Mouse (Mus musculus) forebrain, postnatal 0 days (tissue): ENCODE data around the gene Ankrd36. TPM values are rescaled to one million over a fixed set of nuclear protein-coding genes. Genes with fewer than 3 reads are reported as not detected.
A peak's percentile ranks its signal among the peaks of the same experiment; 100 is the strongest.

Experiments used
- ATAC-seq: fragments of 200-750 bp; cut with Nextera tagmentation; 2 replicates; pipeline ENCODE4 v1.8.0; 2017; ENCODE audit warnings: mild to moderate bottlenecking, moderate library complexity
- DNase-seq: peaks from one replicate; pipeline ENCODE4 v3.0.0-alpha.2; 2015
- H3K27ac ChIP-seq: fragments of 300-500 bp; sonication (generic); 2 replicates; pipeline ENCODE4 v1.5.1; 2014; ENCODE audit warnings: low read depth, mild to moderate bottlenecking, antibody characterized with exemption, low read length, moderate library complexity, mixed read lengths
- H3K27me3 ChIP-seq: fragments of 300-500 bp; sonication (generic); 2 replicates; pipeline ENCODE4 v1.6.1; 2014; ENCODE audit warnings: mild to moderate bottlenecking, low read length, mixed read lengths; ENCODE audit not compliant: insufficient read depth
- H3K36me3 ChIP-seq: fragments of 300-500 bp; sonication (generic); 2 replicates; pipeline ENCODE4 v1.6.1; 2014; ENCODE audit warnings: mild to moderate bottlenecking, moderate library complexity; ENCODE audit not compliant: insufficient read depth
- H3K4me1 ChIP-seq: fragments of 300-500 bp; sonication (generic); 2 replicates; pipeline ENCODE4 v1.6.1; 2014; ENCODE audit warnings: antibody characterized with exemption; ENCODE audit not compliant: insufficient read depth
- H3K4me2 ChIP-seq: fragments of 300-500 bp; sonication (generic); 2 replicates; pipeline ENCODE4 v1.6.1; 2014; ENCODE audit warnings: low read depth, mild to moderate bottlenecking, moderate library complexity
- H3K4me3 ChIP-seq: fragments of 300-500 bp; sonication (generic); 2 replicates; pipeline ENCODE4 v1.5.1; 2014; ENCODE audit warnings: low read depth, low read length, mixed read lengths
- H3K9ac ChIP-seq: fragments of 300-500 bp; sonication (generic); 2 replicates; pipeline ENCODE4 v1.6.1; 2014; ENCODE audit warnings: mild to moderate bottlenecking
- H3K9me3 ChIP-seq: fragments of 300-500 bp; sonication (generic); 2 replicates; pipeline ENCODE4 v1.6.1; 2016; ENCODE audit warnings: low read length
- CTCF ChIP-seq: sonication (generic); IDR thresholded peaks from 2 replicates; pipeline ENCODE4 v1.5.1; 2016; ENCODE audit warnings: antibody characterized with exemption, control low read depth, low read depth
- WGBS: fragments of 180-500 bp; shearing (Covaris S2); extraction: QIAGEN DNeasy Blood & Tissue Kit; methylation state at CpG from one replicate; pipeline ENCODE4 v1.1.7; 2014; 5-methylcytosine and 5-hydroxymethylcytosine counted together
- polyA plus RNA-seq: library from polyadenylated mRNA; unstranded; fragments of >200 nt; fragmentation: Nextera tagmentation; extraction: Ambion mirVana; gene quantifications from 2 replicates; pipeline ENCODE4 v1.2.1, GENCODE M21; 2015
- total RNA-seq: library from RNA; depleted of rRNA; stranded (reverse); fragments of >200 nt; gene quantifications from 2 replicates; pipeline ENCODE4 v1.2.3, GENCODE M21; 2014

Ankrd36 gene
- total and polyA plus RNA-seq, 2 experiments from 2014 or later = 0.24 TPM; not detected in 1

DNA sequence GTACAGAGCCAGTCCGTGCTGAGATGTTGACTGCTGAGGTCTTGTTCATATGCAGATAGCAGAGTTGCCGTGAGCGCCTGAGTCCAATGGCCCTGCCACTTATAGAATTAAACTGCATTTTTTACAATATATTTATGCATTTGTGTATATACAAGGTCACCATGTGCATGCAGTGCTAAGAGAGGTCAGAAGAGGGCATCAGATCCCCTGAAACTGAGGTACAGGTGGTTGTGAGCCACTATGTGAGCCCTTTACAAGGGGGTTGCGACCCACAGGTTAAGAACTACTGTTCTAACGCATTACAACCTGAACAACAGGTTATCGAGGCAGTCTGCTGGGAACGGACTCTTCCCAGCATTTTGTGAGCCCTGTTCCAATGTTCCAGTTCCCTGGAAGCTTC, 80.8 kb downstream of the Ankrd36 start:
- Histone ChIP-seq H3K27ac (no peak overlapping the region), H3K4me1 (no peaks in the 10 kb centered on the region), H3K4me2 (no peak overlapping the region), H3K9me3 (no peaks in the 10 kb centered on the region), H3K4me3 (no peak overlapping the region), H3K9ac (no peak overlapping the region), H3K27me3 (no peaks in the 10 kb centered on the region), H3K36me3 (no peaks in the 10 kb centered on the region)
- ATAC-seq (no peak), DNase-seq (no peak)
- 64% methylated on average over 7 of the region's 7 CpGs for WGBS
- no peak; the same call in 1 of the 2 replicates for TF ChIP-seq CTCF

DNA sequence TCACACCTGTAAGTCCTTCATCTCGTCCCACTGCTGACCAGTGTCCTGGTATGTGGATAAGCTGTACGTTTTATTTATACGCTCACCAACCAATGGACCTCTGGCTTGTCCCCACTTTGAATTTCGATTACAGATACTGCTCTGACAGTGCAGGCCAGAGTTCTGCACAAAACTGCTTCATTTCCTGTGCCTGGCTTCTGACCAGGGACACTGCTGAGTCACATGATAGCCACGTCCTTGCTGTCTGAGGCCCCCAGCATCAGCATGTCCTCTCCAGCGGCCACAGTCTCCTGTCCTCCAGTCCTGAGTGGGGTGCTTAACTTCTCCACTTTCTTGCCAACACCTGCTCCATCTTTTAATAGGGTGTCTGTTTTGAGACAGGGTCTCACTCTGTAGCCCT, 113.1 kb downstream of the Ankrd36 start:
- ATAC-seq (no peak), DNase-seq (no peak)
- no peak for TF ChIP-seq CTCF
- Histone ChIP-seq H3K9me3 (no peaks in the 10 kb centered on the region), H3K4me1 (no peaks in the 10 kb centered on the region), H3K27ac (no peak overlapping the region), H3K4me3 (no peak overlapping the region), H3K4me2 (no peak overlapping the region), H3K27me3 (no peaks in the 10 kb centered on the region), H3K9ac (no peak overlapping the region), H3K36me3 (no peaks in the 10 kb centered on the region)
- WGBS = 70% methylated on average over 6 of the region's 6 CpGs

DNA sequence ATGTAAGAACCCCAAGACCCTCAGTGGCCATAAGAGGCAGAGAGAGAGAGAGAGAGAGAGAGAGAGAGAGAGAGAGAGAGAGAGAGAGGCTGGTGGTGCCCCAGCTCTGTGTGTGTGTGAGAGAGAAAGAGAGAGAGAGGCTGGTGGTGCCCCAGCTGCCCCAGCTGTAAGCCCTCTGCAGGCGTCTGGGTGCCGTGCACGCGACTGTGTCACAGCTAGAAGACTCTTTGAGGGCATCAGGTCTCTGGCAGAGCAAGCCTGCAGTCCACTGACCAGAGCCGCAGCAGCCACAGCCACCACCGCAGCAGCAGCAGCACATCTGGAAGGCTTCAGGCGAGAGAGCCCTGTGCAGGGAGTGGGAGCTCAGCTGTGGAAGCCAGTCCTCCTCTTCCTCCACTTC, 114.8 kb downstream of the Ankrd36 start:
- no peak overlapping the region for H3K27ac ChIP-seq
- H3K4me2 ChIP-seq = no peak overlapping the region
- H3K4me3 ChIP-seq = no peak overlapping the region
- WGBS = 43% methylated on average over 7 of the region's 7 CpGs
- no peaks in the 10 kb centered on the region for H3K4me1 ChIP-seq
- no peaks in the 10 kb centered on the region for H3K27me3 ChIP-seq
- H3K9me3 ChIP-seq = no peaks in the 10 kb centered on the region
- no peak for TF ChIP-seq CTCF
- no peak for DNase-seq
- ATAC-seq = no peak
- no peak overlapping the region for H3K9ac ChIP-seq
- H3K36me3 ChIP-seq = no peaks in the 10 kb centered on the region

DNA sequence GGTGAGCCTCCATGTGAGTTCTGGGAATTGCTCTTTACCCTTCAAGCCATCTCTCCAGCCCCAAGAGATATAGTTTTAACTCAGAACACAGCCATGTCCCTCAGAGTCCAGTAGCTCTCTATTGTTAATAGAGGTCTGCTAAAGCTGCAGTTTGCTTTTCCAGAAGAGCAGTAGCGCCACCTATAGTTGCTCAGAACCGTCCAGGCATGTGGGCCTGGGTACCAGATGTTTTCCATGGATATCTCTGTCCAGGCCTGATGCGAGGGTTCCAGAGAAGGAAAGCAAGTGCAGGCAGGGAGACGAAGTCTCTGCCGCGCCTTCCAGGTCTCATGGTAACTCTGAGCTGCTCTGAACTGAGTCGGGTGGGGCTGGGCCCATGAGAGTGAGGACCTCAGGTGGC, 122.3 kb downstream of the Ankrd36 start:
- H3K36me3 ChIP-seq = no peaks in the 10 kb centered on the region
- 48% methylated on average over 7 of the region's 7 CpGs for WGBS
- ATAC-seq (no peak), DNase-seq (peak; percentile 22)
- peak; percentile 64 for TF ChIP-seq CTCF
- no peak overlapping the region for H3K4me3 ChIP-seq
- no peak overlapping the region for H3K9ac ChIP-seq
- no peaks in the 10 kb centered on the region for H3K9me3 ChIP-seq
- H3K27ac ChIP-seq = no peak overlapping the region
- no peaks in the 10 kb centered on the region for H3K4me1 ChIP-seq
- no peaks in the 10 kb centered on the region for H3K27me3 ChIP-seq
- H3K4me2 ChIP-seq = no peak overlapping the region

DNA sequence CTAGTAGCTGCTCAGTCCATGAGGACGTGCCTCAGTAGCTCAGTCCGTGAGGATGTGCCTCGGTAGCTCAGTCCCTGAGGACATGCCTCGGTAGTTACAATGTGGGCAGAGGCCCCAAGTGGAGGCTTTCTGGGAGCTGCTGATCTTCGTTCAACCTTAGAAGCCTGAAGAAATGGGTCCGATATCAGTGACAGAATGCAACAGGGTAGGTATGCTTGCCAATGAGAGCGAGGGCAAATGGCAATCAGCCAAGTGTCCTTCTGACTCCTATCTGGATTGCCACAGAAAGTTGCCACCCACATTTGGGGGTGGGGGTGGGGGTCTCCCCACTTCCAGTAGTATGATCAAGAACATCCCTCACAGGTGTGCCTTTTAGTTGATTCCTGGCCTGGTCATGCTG, 131.3 kb downstream of the Ankrd36 start:
- ATAC-seq = no peak
- no peaks in the 10 kb centered on the region for H3K27me3 ChIP-seq
- H3K36me3 ChIP-seq = peaks cover 20% of the 10 kb centered on the region
- TF ChIP-seq CTCF = no peak
- H3K4me1 ChIP-seq = no peaks in the 10 kb centered on the region
- no peaks in the 10 kb centered on the region for H3K9me3 ChIP-seq
- 89% methylated on average over 7 of the region's 7 CpGs for WGBS
- DNase-seq = no peak
- no peak overlapping the region for H3K9ac ChIP-seq
- no peak overlapping the region for H3K4me2 ChIP-seq
- no peak overlapping the region for H3K4me3 ChIP-seq
- H3K27ac ChIP-seq = no peak overlapping the region

DNA sequence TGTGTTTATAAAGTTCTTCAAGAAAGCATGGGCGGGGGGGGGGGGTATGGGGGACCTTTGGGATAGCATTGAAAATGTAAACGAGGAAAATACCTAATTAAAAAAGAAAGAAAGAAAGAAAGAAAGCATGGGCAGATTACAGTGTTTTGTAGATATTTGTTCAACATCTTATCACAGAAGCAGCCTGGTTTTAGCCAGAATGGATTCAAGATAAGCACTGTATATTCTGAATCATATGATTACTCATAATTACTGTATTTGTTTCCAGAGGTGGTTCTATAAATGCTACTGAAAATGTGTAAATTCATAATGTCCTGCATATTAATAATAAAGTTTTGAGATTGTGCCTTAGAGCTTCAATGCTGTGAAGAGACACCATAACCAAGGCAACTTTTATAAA, 131.8 kb downstream of the Ankrd36 start:
- no peak for TF ChIP-seq CTCF
- Histone ChIP-seq H3K4me3 (no peak overlapping the region), H3K27me3 (no peaks in the 10 kb centered on the region), H3K27ac (no peak overlapping the region), H3K36me3 (peaks cover 20% of the 10 kb centered on the region), H3K9me3 (no peaks in the 10 kb centered on the region), H3K4me1 (peaks cover 3% of the 10 kb centered on the region; the same call in 1 of the 2 replicates), H3K9ac (no peak overlapping the region), H3K4me2 (no peak overlapping the region)
- ATAC-seq (no peak), DNase-seq (no peak)
- WGBS = 68% methylated on average over 2 of the region's 2 CpGs

DNA sequence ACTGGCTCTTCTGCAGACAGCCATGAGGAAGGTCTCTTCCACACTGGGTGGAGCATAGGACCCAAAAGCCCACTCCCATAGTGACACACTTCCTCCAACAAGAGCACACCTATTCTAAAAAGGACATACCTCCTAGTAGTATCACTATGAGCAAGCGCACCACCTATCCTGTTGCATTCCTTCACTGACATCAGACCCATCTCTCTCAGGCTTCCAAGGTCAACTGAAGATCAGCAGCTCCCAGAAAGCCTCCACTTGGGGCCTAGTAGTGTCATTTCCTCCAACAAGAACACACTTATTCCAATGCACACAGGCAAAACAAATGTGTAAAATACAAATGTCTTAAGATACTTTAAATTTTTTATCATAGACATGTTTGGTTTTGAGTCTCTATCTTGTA, 132.3 kb downstream of the Ankrd36 start:
- peaks cover 6% of the 10 kb centered on the region; the same call in 1 of the 2 replicates for H3K4me1 ChIP-seq
- TF ChIP-seq CTCF = no peak
- DNase-seq (no peak), ATAC-seq (no peak)
- H3K4me3 ChIP-seq = no peak overlapping the region
- no peaks in the 10 kb centered on the region for H3K27me3 ChIP-seq
- no peaks in the 10 kb centered on the region for H3K9me3 ChIP-seq
- H3K36me3 ChIP-seq = peaks cover 20% of the 10 kb centered on the region
- no peak overlapping the region for H3K9ac ChIP-seq
- no peak overlapping the region for H3K4me2 ChIP-seq
- 94% methylated on average over 1 of the region's 1 CpGs for WGBS
- H3K27ac ChIP-seq = no peak overlapping the region
